Mouse (Mus musculus) left cerebral cortex, adult 18-20 months (tissue): ENCODE data around the gene Nos1. TPM values are rescaled to one million over a fixed set of nuclear protein-coding genes. Genes with fewer than 3 reads are reported as not detected.

Experiments used
- DNase-seq, 2 experiments: peaks; one replicate each; pipeline ENCODE4 v3.0.0; 2021 to 2022; ENCODE audit warnings: low spot score in 2 of 2, mixed read lengths in 1 of 2
- long read RNA-seq, 2 experiments: library from polyadenylated mRNA; stranded (forward); transcript quantifications; one replicate each; pipeline ENCODE4 v2.0.0; 2021
- total RNA-seq, 2 experiments: library from RNA; stranded (reverse); gene quantifications; 2 replicates each; pipeline ENCODE4 v1.2.3; 2021

The Nos1 gene
- 10 to 100 TPM; 32.2 to 35.5 TPM for total RNA-seq
- long read RNA-seq, experiment 1, full-length matches to known transcripts: 1 of 11 reads
- long read RNA-seq, experiment 1, partial matches to known transcripts: 1 of 11 reads
- long read RNA-seq, experiment 1, other reads (novel, unspliced or antisense): 9 of 11 reads
- long read RNA-seq, experiment 2, partial matches to known transcripts: 1 of 5 reads
- long read RNA-seq, experiment 2, other reads (novel, unspliced or antisense): 4 of 5 reads

- no peak for DNase-seq
Measured at GRCm38 (mm10) chr5:117780681-117781080, at the start of gene Nos1. Gene Nos1 (plus strand): TSS chr5:117781032.

- no peak for DNase-seq
Measured at GRCm38 (mm10) chr5:117731311-117731710, 49.5 kb upstream of the Nos1 start.

DNA sequence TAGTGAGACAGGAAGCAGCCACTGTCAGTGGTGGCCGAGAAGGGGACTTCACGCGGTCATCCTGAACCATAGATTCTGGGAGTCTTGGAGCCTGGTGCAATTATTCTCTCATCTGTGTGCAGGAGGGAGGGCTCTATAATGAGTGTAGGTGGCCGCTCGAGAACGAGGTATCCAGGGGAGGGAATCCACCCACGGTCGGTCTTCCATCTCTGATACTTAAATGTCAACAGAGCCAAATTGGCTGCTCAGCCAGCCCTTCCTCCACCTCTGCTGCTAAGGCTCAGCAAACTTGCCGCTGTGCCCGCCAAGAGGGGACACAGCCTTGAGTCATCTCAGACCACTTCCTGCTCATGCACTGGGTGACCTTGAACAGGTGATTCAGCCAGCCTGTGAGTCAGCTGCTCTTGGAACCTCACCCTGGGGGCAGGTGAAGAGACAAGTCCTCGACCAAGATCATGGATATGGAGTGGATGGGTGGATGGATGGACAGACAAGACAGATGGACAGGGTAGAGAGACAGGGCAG, 36.1 kb upstream of the Nos1 start:
- DNase-seq: peak; percentile 18 to 23

DNA sequence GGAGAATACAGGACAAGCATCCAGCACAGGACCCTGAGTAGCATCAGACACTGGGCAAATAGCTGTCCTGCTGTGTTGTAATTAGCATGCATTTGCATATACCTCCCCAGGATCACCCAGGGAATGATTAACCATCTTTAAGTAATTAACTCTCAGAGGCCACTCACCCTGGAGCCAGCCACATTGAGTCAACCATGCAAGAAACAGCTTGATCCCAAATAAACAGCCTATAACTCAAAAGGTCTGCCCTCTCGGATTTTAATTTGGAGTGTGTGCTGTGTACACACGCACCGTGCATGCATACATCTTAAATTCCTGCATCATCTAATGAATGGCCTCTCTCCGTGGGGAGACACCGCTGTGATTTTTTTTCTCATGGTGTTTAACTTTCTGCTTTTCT, 31.5 kb upstream of the Nos1 start:
- DNase-seq: no peak

DNA sequence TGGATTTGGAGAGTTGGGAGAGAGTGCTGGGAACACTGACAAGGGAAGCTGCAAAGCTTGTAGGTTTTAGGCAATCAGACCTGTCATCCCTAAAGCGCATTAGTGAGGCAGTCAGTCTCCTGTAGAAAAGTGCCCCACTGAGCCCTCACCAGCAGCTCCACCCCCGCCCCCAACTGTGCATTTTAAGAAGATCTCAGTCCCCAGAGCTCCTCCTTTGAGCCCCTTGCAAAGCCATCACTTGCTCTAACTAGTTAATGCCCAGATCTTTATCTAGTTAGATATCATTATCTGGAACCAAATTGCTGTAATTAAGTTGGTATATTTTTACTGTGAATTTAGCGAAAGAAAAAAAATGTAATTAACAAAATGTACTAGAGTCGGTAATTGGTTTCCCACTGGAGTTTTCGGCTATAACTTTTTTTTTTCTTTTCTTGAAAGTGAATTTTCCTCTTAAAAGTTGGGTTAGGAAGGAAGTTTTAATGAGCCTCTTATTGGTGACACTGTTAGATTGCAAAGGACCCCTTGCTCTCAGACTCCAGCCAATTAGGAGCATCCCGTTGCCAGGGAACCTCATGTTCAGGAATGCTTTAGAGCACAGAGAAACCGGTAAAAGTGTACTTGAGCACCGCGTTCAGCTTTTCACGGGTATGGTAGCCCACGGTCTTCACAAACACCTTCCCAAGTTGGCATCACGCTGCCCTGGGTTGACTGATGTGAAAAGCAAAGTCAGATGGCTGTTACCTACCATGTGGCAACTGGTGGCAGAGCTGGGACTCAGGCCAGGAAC, 22.9 kb upstream of the Nos1 start:
- peak in 1 of 2 experiments; percentile 9 for DNase-seq

GRCm38 (mm10) chr5:117761181-117761832, 19.5 kb upstream of the Nos1 start:
- no peak for DNase-seq

GRCm38 (mm10) chr5:117764496-117764895, 16.3 kb upstream of the Nos1 start:
- DNase-seq: no peak

- DNase-seq: no peak
Measured at GRCm38 (mm10) chr5:117779175-117779574, 1.7 kb upstream of the Nos1 start.

GRCm38 (mm10) chr5:117781178-117781577, 346 bp downstream of the Nos1 start:
- no peak for DNase-seq

DNA sequence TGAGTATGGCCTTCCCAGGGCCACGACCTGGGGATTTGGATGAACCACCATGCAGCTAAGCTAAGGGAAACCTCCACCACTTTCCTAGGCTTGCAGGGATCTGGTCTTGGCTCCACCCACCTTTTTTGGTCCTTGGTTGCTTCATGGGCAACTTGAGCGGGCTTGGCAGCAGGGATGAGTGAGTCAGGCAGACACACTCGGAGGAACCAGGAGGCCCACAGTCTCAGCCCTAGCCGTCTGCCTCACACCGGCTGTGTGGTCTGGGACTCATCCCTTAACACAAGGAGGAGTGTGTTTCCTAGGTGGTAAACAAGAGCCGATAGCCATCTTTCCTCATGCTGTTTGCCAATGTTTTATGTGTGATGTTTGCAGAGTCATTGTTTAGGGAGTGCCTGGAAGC, 9.2 kb downstream of the Nos1 start:
- peak; percentile 37 to 40 for DNase-seq

GRCm38 (mm10) chr5:117791875-117792274, 11.0 kb downstream of the Nos1 start:
- DNase-seq: no peak

DNA sequence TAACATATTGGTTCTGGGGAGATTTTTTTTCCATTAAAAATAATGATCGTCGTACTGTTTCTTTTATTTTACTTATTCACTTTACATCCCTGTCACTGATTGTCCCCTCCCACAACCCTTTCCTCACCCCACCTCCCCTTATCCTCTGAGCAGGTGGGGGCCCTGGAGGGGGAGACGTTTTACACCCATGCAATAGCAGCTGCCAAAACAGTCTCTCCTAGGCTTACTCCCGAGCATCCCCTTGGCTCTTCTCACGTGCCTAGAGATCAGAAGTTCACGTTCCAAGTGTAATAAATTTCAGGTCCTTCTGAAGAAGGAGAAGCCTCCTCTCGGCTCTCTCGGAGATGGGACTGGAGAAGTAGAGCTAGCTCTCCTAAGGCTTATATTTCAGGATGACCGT, 20.0 kb downstream of the Nos1 start:
- no peak for DNase-seq

- DNase-seq: no peak
Measured at GRCm38 (mm10) chr5:117802071-117802521, 21.3 kb downstream of the Nos1 start.

- no peak for DNase-seq
Measured at GRCm38 (mm10) chr5:117803551-117803950, 22.7 kb downstream of the Nos1 start.

DNA sequence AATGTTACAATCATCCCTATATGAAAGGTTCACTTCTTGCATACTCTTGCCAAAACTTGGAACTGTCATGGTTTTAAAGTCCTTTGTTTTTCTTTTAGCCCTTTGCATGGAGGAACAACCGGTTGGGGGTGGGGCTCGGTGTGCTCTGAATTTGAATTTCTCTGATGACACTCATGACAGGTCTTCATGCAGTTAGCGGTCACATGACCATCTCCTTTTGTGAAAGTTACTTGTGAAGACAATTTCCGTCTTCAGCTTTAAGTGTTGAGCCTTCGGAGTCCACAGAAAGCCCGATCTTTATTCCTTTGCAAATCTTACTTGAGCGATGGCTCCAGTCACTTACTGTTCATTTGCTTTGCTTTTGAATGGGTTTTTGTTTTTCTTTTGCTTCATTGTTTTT, 30.1 kb downstream of the Nos1 start:
- no peak for DNase-seq

- DNase-seq: no peak
Measured at GRCm38 (mm10) chr5:117818800-117819199, 38.0 kb downstream of the Nos1 start.

GRCm38 (mm10) chr5:117820445-117820844, 39.6 kb downstream of the Nos1 start:
- DNase-seq: no peak

DNA sequence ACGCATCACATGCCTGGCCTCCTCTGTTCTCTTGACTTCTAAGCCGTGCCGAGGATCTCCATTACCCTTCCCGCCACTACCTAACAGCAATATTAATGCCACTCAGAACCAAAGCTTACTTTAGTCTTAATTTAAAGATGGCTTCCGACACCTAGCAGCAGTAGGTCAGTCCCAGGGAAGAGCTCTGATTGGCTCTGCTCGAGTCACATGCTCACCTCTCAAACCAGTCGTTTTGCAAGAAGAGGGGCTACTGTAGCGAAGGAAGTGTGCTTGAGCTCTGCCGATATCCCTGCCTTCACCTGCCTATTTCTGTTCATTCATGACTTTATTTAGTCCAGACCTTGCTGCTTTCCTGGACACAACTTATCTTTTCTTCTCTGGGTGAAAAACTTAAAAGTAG, 43.0 kb downstream of the Nos1 start:
- no peak for DNase-seq

DNA sequence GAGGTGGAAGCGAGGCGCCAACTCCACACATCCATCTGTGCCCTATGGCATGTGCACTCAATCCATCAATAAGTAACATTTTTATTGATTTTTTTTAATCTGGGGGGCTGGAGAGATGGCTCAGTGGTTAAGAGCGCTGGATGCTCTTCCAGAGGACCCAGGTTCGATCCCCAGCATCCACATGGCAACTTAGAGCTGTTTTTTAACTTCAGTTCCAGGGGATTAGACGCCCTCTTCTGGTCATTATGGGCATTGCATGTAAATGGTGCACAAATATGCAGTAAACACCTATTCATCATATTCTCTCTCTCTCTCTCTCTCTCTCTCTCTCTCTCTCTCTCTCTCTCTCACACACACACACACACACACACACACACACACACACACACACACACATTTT, 43.7 kb downstream of the Nos1 start:
- DNase-seq: no peak

DNA sequence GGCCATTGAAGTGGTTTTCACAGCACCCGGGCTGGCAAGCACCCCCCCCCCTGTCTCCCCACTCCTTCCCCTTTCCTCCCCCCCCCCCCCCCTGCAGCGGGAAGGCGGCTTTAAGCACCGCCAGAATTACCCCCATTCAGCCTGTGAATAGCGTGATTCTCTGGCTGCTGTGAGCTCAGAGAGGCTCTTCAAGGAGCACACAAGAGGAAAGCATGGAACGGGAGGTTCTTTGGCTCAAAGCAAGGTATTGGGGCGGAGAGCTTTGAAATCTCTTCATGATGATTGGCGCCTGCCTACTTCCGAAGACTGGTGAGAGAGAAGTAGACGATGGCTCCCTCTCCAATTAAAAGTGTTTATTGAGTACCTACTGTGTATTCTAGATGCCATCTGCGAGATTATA, 44.5 kb downstream of the Nos1 start:
- DNase-seq: no peak

DNA sequence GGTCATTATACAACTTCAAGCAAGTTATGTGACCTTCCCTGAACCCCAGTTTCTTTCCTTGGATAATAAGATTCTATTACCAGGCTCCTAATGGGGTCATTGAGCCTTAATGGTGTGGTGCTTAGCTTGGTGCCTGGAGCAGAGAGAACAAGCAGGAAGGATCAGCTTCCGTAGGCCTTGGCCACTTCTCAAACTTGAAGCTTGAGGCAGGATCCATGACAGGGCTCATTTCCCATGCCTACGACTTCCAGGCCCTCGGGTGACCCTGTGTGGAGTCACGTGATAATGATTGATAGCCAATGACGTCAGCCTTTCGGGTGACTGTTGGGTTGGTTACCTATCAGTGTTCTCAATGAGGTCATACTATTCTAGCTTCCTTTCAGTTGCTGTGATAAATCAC, 46.5 kb downstream of the Nos1 start:
- no peak for DNase-seq

GRCm38 (mm10) chr5:117836930-117837329, 56.1 kb downstream of the Nos1 start:
- peak; percentile 76 to 86 for DNase-seq
